Mouse (Mus musculus): ENCODE results near the gene Lipk. TPM values are rescaled to one million over a fixed set of nuclear protein-coding genes. Genes with fewer than 3 reads are reported as not detected.

The Lipk gene
- 0.76 TPM for polyA plus RNA-seq (2014; fragmentation: Illumina TruSeq; extraction: RNeasy Lipid Tissue Mini Kit (QIAGEN cat#74804); ENCODE audit: low read depth, low replicate concordance)

DNA sequence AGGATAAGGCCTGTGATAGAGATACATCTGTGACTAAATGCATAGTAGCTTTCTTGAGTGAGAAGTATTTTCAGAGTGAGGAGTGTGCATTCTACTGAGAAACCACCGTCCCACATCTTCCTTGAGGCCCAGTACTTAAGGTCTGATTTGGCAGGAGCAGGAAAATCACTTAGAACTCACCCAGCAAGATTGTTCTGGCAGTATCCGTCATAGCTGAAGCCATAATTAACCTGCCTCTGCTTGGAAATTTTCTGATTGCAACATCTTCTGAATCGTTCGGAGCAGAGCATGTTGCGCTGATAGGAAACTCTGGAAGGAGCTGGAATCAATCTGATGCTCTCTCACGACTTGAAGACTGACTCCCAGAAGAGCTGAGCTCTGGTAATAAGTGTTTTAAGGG is at the start of gene Lipk:
Gene Lipk, plus strand, starts transcription at position 289 of the 400 bp plus-strand sequence.

DNA sequence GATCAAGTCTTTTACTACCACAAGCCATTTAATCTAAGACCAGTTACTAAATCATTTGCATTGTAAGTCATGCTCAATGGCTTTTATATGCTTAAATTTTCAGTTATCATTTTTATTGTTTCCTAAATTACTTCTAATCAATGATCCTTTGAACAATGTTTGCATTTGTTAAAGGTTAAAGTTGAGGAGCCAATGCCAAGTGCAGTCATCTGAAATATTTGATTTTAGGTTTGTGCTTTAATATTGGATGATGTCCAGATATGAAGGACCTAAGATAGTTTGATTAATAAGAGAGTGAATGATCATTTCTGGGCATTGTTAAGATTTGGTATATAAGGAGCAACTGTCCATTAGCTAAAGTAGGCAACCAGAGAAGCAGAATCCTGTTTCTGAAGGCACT is 47.2 kb upstream of the Lipk start, which contains the start of gene Lipf:
Gene Lipf, plus strand, starts transcription at position 301 of the 400 bp plus-strand sequence.

DNA sequence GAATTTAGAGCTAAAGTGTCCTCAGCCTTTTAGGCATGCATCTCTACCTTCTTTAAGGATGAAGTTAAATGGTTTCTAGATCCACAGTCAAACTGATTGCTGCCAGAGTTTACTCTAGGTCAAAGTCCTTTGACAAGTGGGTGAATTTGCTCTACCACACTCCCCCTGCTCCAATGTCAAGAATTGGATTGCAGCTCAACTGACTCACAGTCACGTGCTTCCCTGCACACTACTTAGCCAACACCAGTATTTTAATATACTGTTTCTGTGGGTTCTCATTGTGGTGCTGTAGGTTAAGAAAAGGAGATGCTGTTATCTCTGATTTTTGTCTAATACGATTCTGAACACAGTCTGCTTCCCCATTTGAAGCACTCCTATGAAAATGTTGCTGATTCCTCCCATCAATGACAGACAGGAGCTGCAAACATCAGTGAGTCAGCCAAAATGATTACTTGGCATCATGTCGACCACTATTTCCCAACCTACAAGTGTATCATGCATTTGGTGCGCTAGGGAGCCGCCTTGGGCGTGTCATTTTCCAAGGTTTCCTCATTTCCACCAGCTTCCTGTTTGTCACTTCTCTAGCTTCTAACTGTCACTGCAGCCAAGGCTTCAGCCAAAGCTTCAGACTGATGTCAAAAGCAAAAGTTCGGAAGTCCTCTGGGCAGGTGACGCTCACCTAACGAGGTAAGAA is 58.8 kb downstream of the Lipk start, which contains the start of gene Lipn:
Gene Lipn, plus strand, starts transcription at position 580 of the 694 bp plus-strand sequence.

Other genes starting within 250 kb of the Lipk start
- 120 TPM for gene Lipo3, start 246.3 kb upstream of the Lipk start, polyA plus RNA-seq (2014; fragmentation: Illumina TruSeq; extraction: RNeasy Lipid Tissue Mini Kit (QIAGEN cat#74804); ENCODE audit: low read depth, low replicate concordance)
- not detected for gene Lipo1, start 220.8 kb upstream of the Lipk start, polyA plus RNA-seq (2014; fragmentation: Illumina TruSeq; extraction: RNeasy Lipid Tissue Mini Kit (QIAGEN cat#74804); ENCODE audit: low read depth, low replicate concordance)
- not detected for gene Lipf, start 47.1 kb upstream of the Lipk start, polyA plus RNA-seq (2014; fragmentation: Illumina TruSeq; extraction: RNeasy Lipid Tissue Mini Kit (QIAGEN cat#74804); ENCODE audit: low read depth, low replicate concordance)
- not detected for gene Lipn, start 59.1 kb downstream of the Lipk start, polyA plus RNA-seq (2014; fragmentation: Illumina TruSeq; extraction: RNeasy Lipid Tissue Mini Kit (QIAGEN cat#74804); ENCODE audit: low read depth, low replicate concordance)
- not detected for gene Lipm, start 92.6 kb downstream of the Lipk start, polyA plus RNA-seq (2014; fragmentation: Illumina TruSeq; extraction: RNeasy Lipid Tissue Mini Kit (QIAGEN cat#74804); ENCODE audit: low read depth, low replicate concordance)
- gene Ankrd22, start 157.8 kb downstream of the Lipk start, polyA plus RNA-seq (2014; fragmentation: Illumina TruSeq; extraction: RNeasy Lipid Tissue Mini Kit (QIAGEN cat#74804); ENCODE audit: low read depth, low replicate concordance) = 11.5 TPM
- 40.5 TPM for gene Stambpl1, start 183.9 kb downstream of the Lipk start, polyA plus RNA-seq (2014; fragmentation: Illumina TruSeq; extraction: RNeasy Lipid Tissue Mini Kit (QIAGEN cat#74804); ENCODE audit: low read depth, low replicate concordance)
- gene Acta2, start 247.3 kb downstream of the Lipk start, polyA plus RNA-seq (2014; fragmentation: Illumina TruSeq; extraction: RNeasy Lipid Tissue Mini Kit (QIAGEN cat#74804); ENCODE audit: low read depth, low replicate concordance) = 182 TPM